Mouse (Mus musculus): ENCODE measurements around the gene Cops3. TPM values are rescaled to one million over a fixed set of nuclear protein-coding genes. Genes with fewer than 3 reads are reported as not detected.

The Cops3 gene
- 209 and 214 TPM in 2 replicates for polyA plus RNA-seq (2016; fragmentation: Nextera tagmentation; extraction: Ambion mirVana)

DNA sequence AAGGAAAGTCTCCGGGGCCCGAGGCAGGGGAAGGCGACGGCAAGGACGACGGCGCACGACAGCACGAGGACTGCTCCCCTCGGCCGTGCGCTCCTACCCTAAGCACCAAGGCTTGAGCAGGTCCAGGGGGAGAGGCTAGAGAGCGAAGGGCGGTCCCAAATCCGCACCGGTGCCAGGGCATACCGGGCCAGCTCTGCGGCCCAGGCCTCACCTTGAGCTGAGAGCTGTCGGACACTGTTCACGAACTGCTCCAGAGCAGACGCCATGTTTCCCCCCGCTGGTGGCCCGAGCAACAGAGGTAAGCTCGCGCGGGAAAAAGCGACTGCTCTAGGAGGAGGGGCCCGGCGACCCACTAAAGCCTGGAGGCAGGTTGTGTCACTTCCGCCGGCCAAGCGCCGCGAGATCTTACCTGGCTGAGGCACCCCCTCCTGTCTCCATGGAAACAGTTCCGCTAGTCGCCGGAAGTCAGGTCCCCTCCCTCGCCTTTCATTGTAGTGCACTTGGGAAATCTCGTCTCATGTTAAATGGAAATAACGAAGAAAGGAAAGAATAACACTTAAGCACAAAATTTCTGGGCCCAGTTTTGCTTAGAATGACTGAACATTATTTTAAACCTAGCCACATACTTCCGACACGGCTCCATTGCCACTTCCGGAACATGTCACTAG is at the start of gene Cops3:
Cops3 (minus strand) TSS at position 380 of the 668 bp plus-strand sequence.
- H3K4me1 ChIP-seq = peaks cover 16% of the 10 kb centered on the region
- no peaks in the 10 kb centered on the region for H3K27me3 ChIP-seq (replicated peaks)
- peak within 1 kb of the TSS; percentile 90 for H3K9ac ChIP-seq
- ATAC-seq (ENCODE audit: low FRiP score, low read depth) = peak; percentile 98
- peak within 1 kb of the TSS; percentile 96 for H3K4me3 ChIP-seq
- peak within 1 kb of the TSS; percentile 69 for H3K4me2 ChIP-seq (replicated peaks)
- H3K9me3 ChIP-seq = no peaks in the 10 kb centered on the region
- peak within 1 kb of the TSS; percentile 94 for H3K27ac ChIP-seq
- peaks cover 21% of the 10 kb centered on the region for H3K36me3 ChIP-seq
- WGBS = 2% methylated on average over 43 of the region's 43 CpGs

- Histone ChIP-seq H3K4me3 (no peak overlapping the region), H3K9me3 (no peaks in the 10 kb centered on the region), H3K4me2 (replicated peaks) (no peak overlapping the region), H3K9ac (no peak overlapping the region), H3K36me3 (no peaks in the 10 kb centered on the region), H3K4me1 (no peaks in the 10 kb centered on the region), H3K27ac (no peak overlapping the region), H3K27me3 (replicated peaks) (no peaks in the 10 kb centered on the region)
- 75% methylated on average over 5 of the region's 5 CpGs for WGBS
- no peak for ATAC-seq (ENCODE audit: low FRiP score, low read depth)
These were observed 48.5 kb upstream of the Cops3 start for GRCm38 (mm10) chr11:59888151-59888550.

DNA sequence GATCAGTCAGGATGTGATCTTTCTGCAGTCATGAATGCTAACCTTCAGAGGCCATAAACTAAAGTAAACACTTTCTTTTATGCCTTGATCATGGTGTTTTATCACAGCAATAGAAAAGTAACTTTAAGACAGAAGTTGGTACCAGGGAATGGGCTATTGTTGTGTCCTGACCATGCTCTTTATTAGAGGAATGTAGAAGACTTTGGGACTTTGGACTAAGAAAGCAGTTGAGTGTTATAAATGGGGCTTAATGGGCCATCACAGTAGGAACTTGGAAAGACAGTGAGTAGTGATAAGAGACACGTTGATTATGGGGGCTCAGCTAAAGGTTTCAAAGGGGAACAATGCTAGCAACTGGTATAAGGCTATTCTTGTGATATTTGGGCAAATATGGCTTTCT is 47.3 kb upstream of the Cops3 start:
- WGBS = 70% methylated on average over 1 of the region's 1 CpGs
- no peak overlapping the region for H3K4me3 ChIP-seq

DNA sequence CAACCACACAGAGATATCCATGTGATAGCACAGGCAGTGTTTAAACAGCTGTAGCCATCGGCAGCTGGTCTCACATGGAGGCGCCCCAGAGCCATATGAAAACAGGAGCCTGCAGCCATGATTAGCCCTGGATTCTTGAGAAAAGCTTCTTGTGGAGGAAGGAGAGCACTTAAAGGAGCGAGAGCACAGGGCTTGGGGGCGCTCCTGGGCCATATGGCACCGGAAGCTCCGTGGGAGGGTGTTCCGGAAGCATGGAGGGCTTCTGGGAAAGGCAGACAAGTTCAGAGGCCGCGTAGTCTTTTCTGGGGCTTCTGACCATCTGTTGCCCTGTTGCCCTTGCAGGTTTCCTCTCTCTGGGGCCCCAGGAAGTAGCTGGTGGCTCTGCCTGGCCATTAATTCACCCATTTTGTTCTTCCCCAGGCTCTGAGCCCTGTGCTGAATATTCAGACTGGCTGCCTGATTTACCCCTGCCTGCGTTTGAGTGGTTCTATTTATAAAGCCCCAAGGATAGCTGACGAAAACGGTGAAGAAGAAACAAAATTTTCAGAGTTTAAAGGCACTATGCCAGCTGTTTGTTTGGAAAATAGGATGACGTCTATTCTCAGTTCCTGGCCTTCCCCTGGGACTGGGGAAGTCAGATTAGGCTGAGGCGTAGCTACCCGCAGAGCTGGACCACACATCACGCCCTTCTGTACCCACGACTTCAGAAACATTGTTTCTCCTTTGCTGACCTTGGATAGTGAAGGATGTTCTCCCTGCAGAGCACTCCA is 45.8 kb upstream of the Cops3 start:
- Histone ChIP-seq H3K36me3 (no peaks in the 10 kb centered on the region), H3K4me2 (replicated peaks) (no peak overlapping the region), H3K4me3 (no peak overlapping the region), H3K9ac (no peak overlapping the region), H3K9me3 (no peaks in the 10 kb centered on the region), H3K27me3 (replicated peaks) (no peaks in the 10 kb centered on the region), H3K4me1 (no peaks in the 10 kb centered on the region), H3K27ac (no peak overlapping the region)
- WGBS = 67% methylated on average over 17 of the region's 17 CpGs
- ATAC-seq (ENCODE audit: low FRiP score, low read depth) = no peak

More for the DNA sequence above, 47.3 kb upstream of the Cops3 start:
- Histone ChIP-seq H3K27me3 (replicated peaks) (no peaks in the 10 kb centered on the region), H3K4me1 (no peaks in the 10 kb centered on the region), H3K9me3 (no peaks in the 10 kb centered on the region), H3K4me2 (replicated peaks) (no peak overlapping the region), H3K9ac (no peak overlapping the region), H3K27ac (no peak overlapping the region), H3K36me3 (no peaks in the 10 kb centered on the region)
- ATAC-seq (ENCODE audit: low FRiP score, low read depth) = no peak

DNA sequence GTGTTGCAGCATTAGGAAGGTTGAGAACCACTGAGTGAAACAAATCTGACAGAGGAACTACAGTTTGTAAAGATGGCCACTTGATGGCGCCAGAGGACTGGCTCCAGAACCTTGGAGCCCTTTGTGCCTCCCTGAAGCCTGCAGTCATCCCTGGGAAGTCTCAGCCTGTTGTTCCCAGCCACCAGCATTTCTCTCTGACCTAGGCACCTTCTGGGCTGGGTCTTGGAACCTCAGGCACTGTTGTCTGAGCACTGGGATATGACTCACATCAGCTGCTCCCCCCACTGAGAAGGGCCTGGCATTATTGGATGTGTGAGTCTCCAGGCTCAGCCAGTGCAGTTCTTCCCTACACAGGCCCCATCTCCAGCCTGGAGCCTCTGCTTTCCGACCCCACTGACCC is 40.4 kb upstream of the Cops3 start:
- H3K36me3 ChIP-seq = peaks cover 24% of the 10 kb centered on the region
- H3K27ac ChIP-seq = no peak overlapping the region
- H3K9me3 ChIP-seq = no peaks in the 10 kb centered on the region
- H3K4me2 ChIP-seq (replicated peaks) = no peak overlapping the region
- peak; percentile 74 for ATAC-seq (ENCODE audit: low FRiP score, low read depth)
- H3K27me3 ChIP-seq (replicated peaks) = no peaks in the 10 kb centered on the region
- H3K4me3 ChIP-seq = no peak overlapping the region
- WGBS = 33% methylated on average over 2 of the region's 2 CpGs
- H3K9ac ChIP-seq = no peak overlapping the region
- H3K4me1 ChIP-seq = 0 out of 2 replicates have a peak, but pooled peaks cover 4% of the 10 kb centered on the region

GRCm38 (mm10) chr11:59872124-59872523 is 32.5 kb upstream of the Cops3 start:
- ATAC-seq (ENCODE audit: low FRiP score, low read depth) = no peak
- H3K9ac ChIP-seq = no peak overlapping the region
- 92% methylated on average over 8 of the region's 8 CpGs for WGBS

GRCm38 (mm10) chr11:59864316-59864715 is 24.7 kb upstream of the Cops3 start:
- Histone ChIP-seq H3K4me2 (replicated peaks) (no peak overlapping the region), H3K4me3 (no peak overlapping the region), H3K27ac (no peak overlapping the region), H3K36me3 (peaks cover 6% of the 10 kb centered on the region; the same call in 1 of the 2 replicates), H3K27me3 (replicated peaks) (no peaks in the 10 kb centered on the region), H3K9ac (no peak overlapping the region), H3K9me3 (no peaks in the 10 kb centered on the region), H3K4me1 (no peaks in the 10 kb centered on the region; the same call in 1 of the 2 replicates)
- 91% methylated on average over 6 of the region's 6 CpGs for WGBS
- no peak for ATAC-seq (ENCODE audit: low FRiP score, low read depth)

More at GRCm38 (mm10) chr11:59872124-59872523, 32.5 kb upstream of the Cops3 start:
- Histone ChIP-seq H3K27ac (no peak overlapping the region), H3K4me1 (no peaks in the 10 kb centered on the region), H3K4me3 (no peak overlapping the region), H3K36me3 (peaks cover 31% of the 10 kb centered on the region), H3K27me3 (replicated peaks) (no peaks in the 10 kb centered on the region), H3K4me2 (replicated peaks) (no peak overlapping the region), H3K9me3 (no peaks in the 10 kb centered on the region)

GRCm38 (mm10) chr11:59860467-59860866 is 20.8 kb upstream of the Cops3 start:
- Histone ChIP-seq H3K36me3 (peaks cover 6% of the 10 kb centered on the region; the same call in 1 of the 2 replicates), H3K9me3 (no peaks in the 10 kb centered on the region), H3K9ac (no peak overlapping the region), H3K27ac (no peak overlapping the region), H3K4me2 (replicated peaks) (no peak overlapping the region), H3K27me3 (replicated peaks) (no peaks in the 10 kb centered on the region), H3K4me3 (no peak overlapping the region), H3K4me1 (no peaks in the 10 kb centered on the region; the same call in 1 of the 2 replicates)
- no peak for ATAC-seq (ENCODE audit: low FRiP score, low read depth)
- WGBS = 90% methylated on average over 11 of the region's 11 CpGs

DNA sequence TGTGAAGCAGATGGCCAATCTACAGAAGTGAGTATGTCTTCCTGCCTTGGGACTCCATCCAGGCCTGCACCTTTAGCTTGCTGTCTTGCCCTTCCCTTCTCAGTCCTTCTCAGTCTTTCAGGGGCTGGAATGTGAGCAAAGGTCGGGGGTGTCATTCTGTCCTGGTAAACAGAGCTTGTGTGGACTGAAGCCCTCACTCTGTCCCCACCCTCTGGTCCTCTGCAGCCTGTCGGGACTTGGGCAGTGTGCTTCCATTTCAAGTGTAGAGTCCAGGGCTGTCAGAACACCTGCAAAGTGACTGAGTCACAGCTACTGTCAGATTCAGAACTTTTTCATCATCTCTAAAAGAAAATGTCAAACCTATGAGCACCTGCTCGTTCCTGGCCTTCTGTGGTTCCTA is 13.2 kb upstream of the Cops3 start:
- no peaks in the 10 kb centered on the region for H3K27me3 ChIP-seq (replicated peaks)
- H3K9me3 ChIP-seq = no peaks in the 10 kb centered on the region
- H3K27ac ChIP-seq = no peak overlapping the region
- ATAC-seq (ENCODE audit: low FRiP score, low read depth) = no peak
- 74% methylated on average over 3 of the region's 3 CpGs for WGBS
- H3K36me3 ChIP-seq = no peaks in the 10 kb centered on the region
- H3K4me3 ChIP-seq = no peak overlapping the region
- H3K9ac ChIP-seq = no peak overlapping the region
- H3K4me2 ChIP-seq (replicated peaks) = no peak overlapping the region
- H3K4me1 ChIP-seq = peaks cover 13% of the 10 kb centered on the region; the same call in 1 of the 2 replicates

DNA sequence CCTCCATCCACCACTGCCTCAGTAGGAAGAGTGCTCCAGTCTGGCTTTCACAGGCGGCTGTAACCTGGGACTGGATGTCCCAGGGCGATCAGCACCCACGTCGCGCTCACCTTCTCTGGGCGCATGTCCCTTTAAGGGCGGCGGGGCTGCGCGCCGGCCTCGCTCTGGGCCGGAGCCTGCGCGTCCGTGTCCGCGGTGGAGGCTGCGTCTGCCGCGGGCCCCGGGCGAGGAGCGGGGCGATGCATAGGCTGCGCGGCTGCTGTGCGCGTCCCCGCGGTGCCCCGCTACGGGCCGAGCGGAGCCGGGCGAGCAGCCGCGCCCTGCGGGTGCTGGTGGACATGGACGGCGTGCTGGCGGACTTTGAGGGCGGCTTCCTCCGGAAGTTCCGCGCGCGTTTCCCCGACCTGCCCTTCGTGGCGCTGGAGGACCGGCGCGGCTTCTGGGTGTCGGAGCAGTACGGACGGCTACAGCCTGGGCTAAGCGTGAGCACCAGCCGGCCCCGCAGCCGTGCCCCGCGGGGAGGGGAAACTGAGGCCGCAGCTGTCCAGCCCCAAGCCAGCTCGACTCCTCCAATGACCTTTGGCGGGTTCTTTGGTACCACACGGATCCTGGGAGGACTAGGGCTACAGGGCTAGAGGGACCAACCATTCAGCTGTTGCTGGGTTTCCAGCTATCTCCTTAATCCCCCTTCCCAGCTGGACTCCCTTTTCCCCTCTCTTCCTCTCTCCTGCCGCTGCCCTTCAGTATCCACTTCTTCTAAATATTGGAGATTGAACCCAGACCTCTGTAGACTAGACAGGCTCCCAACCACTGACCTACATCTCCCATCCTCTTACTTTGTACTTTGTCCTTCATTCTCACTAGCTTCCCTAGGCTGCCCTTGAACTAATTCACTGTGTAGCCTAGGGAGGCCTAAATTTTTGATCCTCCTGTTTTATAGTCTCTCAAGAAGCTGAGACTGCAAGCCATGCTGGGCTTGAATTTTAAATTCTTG is 8.6 kb upstream of the Cops3 start:
- H3K4me3 ChIP-seq = peak overlapping the region; percentile 75
- H3K4me1 ChIP-seq = peaks cover 13% of the 10 kb centered on the region; the same call in 1 of the 2 replicates
- H3K36me3 ChIP-seq = no peaks in the 10 kb centered on the region
- H3K27ac ChIP-seq = peak overlapping the region; percentile 71
- no peaks in the 10 kb centered on the region for H3K27me3 ChIP-seq (replicated peaks)
- H3K9ac ChIP-seq = peak overlapping the region; percentile 81
- peak overlapping the region; percentile 78 for H3K4me2 ChIP-seq (replicated peaks)
- under 1% methylated on average over 69 of the region's 69 CpGs for WGBS
- peak; percentile 91 for ATAC-seq (ENCODE audit: low FRiP score, low read depth)
- H3K9me3 ChIP-seq = no peaks in the 10 kb centered on the region

DNA sequence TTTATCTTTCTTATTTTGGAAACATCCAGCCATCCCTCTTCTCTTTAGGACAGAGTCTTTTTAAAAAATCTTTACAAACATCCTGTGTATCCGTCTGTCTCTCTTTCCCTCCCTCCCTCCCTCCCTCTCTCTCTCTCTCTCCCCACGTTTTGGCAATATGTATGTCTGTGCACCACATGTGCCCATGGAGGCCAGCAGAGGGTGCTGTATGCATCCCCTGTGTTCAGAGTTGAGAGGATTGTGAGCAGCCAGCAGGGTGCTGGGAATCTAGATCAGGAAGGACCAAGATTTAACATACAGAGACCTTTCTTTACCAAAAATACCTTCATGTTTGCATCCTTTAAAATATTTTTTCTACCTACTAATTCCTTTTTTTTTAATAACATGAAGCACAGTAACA is 7.5 kb upstream of the Cops3 start:
- ATAC-seq (ENCODE audit: low FRiP score, low read depth) = 0 out of 2 replicates have a peak, but pooled peaks have one; percentile 18
- no peaks in the 10 kb centered on the region for H3K9me3 ChIP-seq
- H3K27ac ChIP-seq = no peak overlapping the region
- H3K4me2 ChIP-seq (replicated peaks) = no peak overlapping the region
- no peak overlapping the region for H3K4me3 ChIP-seq
- H3K9ac ChIP-seq = no peak overlapping the region
- 18% methylated on average over 2 of the region's 2 CpGs for whole genome bisulfite sequencing
- peaks cover 13% of the 10 kb centered on the region; the same call in 1 of the 2 replicates for H3K4me1 ChIP-seq
- H3K27me3 ChIP-seq (replicated peaks) = no peaks in the 10 kb centered on the region
- H3K36me3 ChIP-seq = no peaks in the 10 kb centered on the region
